ENCODE assay signal across 8 mouse cellular contexts in the genomic region with DNA sequence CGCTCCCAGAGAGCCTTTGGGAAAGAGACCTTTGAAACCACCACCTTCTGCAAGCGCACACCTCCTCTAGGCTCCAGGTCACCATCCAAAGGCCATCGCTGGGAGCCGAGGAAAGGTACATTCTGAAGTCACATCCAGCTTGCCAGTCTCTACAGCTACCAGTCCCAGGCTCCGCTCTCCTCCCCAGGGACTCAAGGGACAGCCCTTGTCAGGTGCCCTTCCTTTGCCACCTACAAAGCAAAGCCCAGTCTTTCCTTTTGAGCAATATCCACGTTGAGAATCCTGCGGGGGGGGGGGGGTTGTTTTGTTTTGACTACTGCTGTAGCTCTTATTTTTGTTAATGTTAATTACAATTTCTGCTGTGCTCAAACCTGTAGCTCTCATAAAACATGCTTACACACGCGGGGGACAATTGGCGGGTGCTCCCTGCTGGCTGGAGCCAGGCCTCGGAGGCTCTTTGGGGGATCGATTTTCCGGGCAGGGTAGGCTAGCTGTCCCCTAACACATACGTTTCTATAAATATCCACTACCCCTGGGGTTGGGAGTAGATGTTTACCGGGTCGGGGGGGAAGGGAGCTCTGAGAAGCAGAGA. TPM values are rescaled to one million over a fixed set of nuclear protein-coding genes. Genes with fewer than 3 reads are reported as not detected.
DNase-seq lines count a peak whose midpoint lies in the region; ATAC-seq lines count a peak whose summit lies in the region.

No protein-coding gene starts in this region.

- H3K36me3 ChIP-seq in embryonic facial prominence, embryonic 11.5 days (replicated peaks; ENCODE audit: control insufficient read depth, insufficient read depth, low read depth, low read length), result no peaks in the 10 kb centered on the region
- peaks cover 12% of the 10 kb centered on the region; the same call in 1 of the 2 replicates for H3K36me3 ChIP-seq in liver, embryonic 15.5 days (replicated peaks)

- H3K4me3 ChIP-seq in embryonic facial prominence, embryonic 11.5 days (ENCODE audit: low read depth, low read length), result peak overlapping the region; percentile 94
- peak overlapping the region; percentile 72 for H3K4me3 ChIP-seq in liver, embryonic 15.5 days (replicated peaks)

- peak overlapping the region; percentile 91 for H3K4me2 ChIP-seq in embryonic facial prominence, embryonic 11.5 days (ENCODE audit: low read depth, low read length)
- peak overlapping the region; percentile 86 for H3K4me2 ChIP-seq in liver, embryonic 15.5 days

- peak; percentile 17; the same call in 1 of the 2 replicates for ATAC-seq in embryonic facial prominence, embryonic 11.5 days (replicated peaks; ENCODE audit: insufficient number of reproducible peaks, low FRiP score, low TSS enrichment, low read depth)
- ATAC-seq in liver, embryonic 15.5 days (ENCODE audit: insufficient read depth), result no peak

- DNase-seq in cerebellum, postnatal 10 days, result peak; percentile 25 to 37
- DNase-seq in cerebellum, adult 8-10 months, result no peak
- peak; percentile 10 for DNase-seq in 3T3-L1 (ENCODE audit: low read depth, low spot score)
- peak; percentile 9 for DNase-seq in embryonic facial prominence, embryonic 11.5 days (ENCODE audit: low spot score)
- peak; percentile 58 for DNase-seq in induced T-regulatory cell, adult 2 months (ENCODE audit: low read depth)
- DNase-seq in thymus, postnatal 4 days, result peak; percentile 58
- DNase-seq in testis, postnatal 10 days (ENCODE audit: low spot score), result no peak

- H3K27me3 ChIP-seq in embryonic facial prominence, embryonic 11.5 days (ENCODE audit: control insufficient read depth, insufficient read depth, low read length), result no peaks in the 10 kb centered on the region
- H3K27me3 ChIP-seq in liver, embryonic 15.5 days, result peaks cover 27% of the 10 kb centered on the region

- H3K9ac ChIP-seq in embryonic facial prominence, embryonic 11.5 days (replicated peaks; ENCODE audit: low read length), result peak overlapping the region; percentile 99
- H3K9ac ChIP-seq in liver, embryonic 15.5 days, result peak overlapping the region; percentile 74

- no peaks in the 10 kb centered on the region for H3K9me3 ChIP-seq in embryonic facial prominence, embryonic 11.5 days (replicated peaks; ENCODE audit: control insufficient read depth, low read length)
- no peaks in the 10 kb centered on the region for H3K9me3 ChIP-seq in liver, embryonic 15.5 days (replicated peaks)

- 11% methylated on average over 16 of the region's 16 CpGs for WGBS in embryonic facial prominence, embryonic 11.5 days
- 16% methylated on average over 16 of the region's 16 CpGs for WGBS in liver, embryonic 15.5 days (ENCODE audit: insufficient replicate concordance)

- H3K4me1 ChIP-seq in embryonic facial prominence, embryonic 11.5 days (ENCODE audit: control insufficient read depth, insufficient read depth, low read length), result 0 out of 2 replicates have a peak, but pooled peaks cover 2% of the 10 kb centered on the region
- peaks cover 27% of the 10 kb centered on the region for H3K4me1 ChIP-seq in liver, embryonic 15.5 days (replicated peaks)

- peak overlapping the region; percentile 93; the same call in 1 of the 2 replicates for H3K27ac ChIP-seq in embryonic facial prominence, embryonic 11.5 days (replicated peaks; ENCODE audit: low read depth, low read length)
- peak overlapping the region; percentile 76 for H3K27ac ChIP-seq in liver, embryonic 15.5 days (replicated peaks)

RNA-seq across cellular contexts. Expression of gene Dyrk2, which starts 2.6 kb away (rescaled TPM):
- polyA plus RNA-seq in embryonic facial prominence, embryonic 11.5 days (2014; fragmentation: Nextera tagmentation; extraction: Ambion mirVana), result 10.7 and 12.1 TPM in 2 replicates
- 1.9 and 2.3 TPM in 2 replicates for polyA plus RNA-seq in liver, embryonic 15.5 days (2015; fragmentation: Nextera tagmentation; extraction: Ambion mirVana)

Comparison
In these comparisons a context has a peak if more than half of its experiments do, and no peak if none do; other contexts are left out.
1. DNase-seq: peak in cerebellum, postnatal 10 days (2 of 2), 3T3-L1 (single experiment), embryonic facial prominence, embryonic 11.5 days (single experiment), induced T-regulatory cell, adult 2 months (single experiment) and thymus, postnatal 4 days (single experiment); none in cerebellum, adult 8-10 months (single experiment) and testis, postnatal 10 days (single experiment).